Mouse (Mus musculus): ENCODE data around the gene Cacna1a. TPM values are rescaled to one million over a fixed set of nuclear protein-coding genes. Genes with fewer than 3 reads are reported as not detected.

Cacna1a gene
- 1.9 TPM for polyA plus RNA-seq (2014; fragmentation: Illumina TruSeq; extraction: RNeasy Lipid Tissue Mini Kit (QIAGEN cat#74804))

DNA sequence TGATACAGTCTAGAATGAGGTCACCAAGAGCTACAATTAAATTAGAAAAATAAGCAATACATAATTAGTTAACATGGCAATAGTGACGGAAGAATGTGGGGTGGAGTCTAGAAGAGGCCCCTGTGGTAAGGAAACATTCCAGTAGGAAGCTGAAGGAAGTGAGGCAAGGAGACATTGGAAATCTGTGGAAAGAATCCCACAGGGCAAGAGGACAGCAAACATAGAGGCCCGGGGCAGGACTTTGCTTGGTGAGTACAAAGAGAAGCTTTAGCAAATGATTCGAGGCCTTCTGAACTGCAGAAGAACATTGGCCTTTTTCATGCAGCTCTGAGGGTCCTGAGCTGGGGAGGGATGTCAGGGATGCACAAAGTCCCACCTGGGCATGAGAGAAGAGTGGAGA is at the start of gene Cacna1a:
Cacna1a (plus strand) TSS at position 166 of the 400 bp plus-strand sequence.

DNA sequence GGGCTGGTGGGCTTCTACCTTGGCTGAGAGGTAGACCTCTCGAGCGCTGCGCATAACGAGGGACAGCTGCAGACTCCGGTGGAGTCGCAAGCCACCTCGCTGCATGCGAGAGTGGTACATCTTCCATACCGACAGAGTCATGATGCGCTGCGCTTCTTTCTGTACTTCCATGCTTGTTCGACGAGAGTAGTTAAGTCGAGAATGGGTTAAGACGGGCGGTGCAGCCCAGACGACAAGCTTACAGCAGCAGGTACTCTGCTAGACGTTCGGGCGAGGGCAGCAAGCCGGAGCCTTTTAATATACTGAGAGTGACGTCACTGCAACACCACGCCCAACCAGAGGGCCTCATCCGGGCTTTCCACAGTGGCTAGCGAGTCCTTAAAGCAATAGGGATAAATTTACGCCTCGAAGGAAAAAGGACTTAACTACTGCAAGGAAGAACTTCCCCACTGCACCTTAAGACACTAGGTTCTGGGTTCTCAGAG is 274.4 kb downstream of the Cacna1a start, which contains the start of gene Ier2:
Ier2 (minus strand) TSS at position 272 of the 485 bp plus-strand sequence.

DNA sequence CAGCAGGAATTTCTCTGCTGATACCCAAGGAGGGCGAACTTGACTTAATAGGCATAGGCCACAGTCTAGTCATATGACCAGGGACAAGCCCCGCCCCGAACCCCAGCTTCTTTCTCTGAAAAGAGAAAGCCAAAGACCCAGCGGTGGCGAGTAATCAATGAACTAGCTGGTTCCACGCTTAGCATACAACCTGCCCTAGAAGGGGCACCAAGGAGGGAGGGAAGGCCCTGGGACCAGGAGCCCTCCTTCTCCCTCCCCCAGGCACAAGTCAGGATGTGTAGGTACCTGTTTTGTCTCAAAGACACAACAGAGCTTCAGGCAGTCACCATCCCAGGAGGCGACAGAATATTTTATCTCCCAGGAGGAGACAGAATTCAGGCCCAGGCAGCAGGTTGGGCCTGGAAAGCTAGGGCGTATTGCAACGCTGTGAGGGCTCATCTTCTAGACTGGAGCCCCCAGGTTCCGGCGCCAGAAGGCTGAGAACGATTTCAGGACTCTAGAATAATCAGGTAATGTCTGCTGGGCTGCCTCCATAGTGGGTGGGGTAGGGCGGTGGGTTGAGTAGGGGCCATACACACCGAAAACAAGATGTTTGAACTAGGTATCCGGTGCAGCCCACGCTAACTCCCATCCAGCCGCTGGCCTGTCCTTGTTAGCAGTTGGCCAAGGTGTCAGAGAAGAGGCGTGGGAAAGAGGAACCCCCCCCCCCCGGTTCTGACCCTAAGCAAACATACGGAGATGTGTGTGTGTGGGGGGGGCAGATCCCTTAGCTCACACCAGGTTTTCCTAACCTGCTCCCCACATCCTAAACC is 298.2 kb downstream of the Cacna1a start, which contains the start of gene Trmt1:
Trmt1 (plus strand) TSS at position 117 of the 812 bp plus-strand sequence.

DNA sequence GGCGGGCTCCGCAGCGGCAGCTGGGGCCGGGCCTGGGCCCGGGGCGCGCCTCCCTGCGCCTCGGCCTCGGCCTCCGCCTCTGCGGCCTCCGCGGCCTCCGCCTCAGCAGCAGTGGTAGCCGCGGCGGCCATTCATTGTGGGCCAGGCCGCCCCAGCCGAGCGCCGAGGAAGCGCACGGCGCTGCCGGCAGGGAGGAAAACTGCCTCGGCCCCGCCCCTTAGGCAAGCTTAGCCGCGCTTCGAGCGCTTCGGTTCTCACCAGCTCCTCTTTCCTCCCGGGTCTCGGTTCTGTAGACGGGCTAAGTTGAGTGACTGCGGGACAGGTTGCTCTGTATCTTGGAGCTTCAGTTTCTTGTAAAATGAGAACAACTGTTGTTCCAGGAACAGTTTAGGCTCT is 299.5 kb downstream of the Cacna1a start, which contains the start of gene Nacc1:
Nacc1 (minus strand) TSS at position 158 of the 396 bp plus-strand sequence.

Other genes starting within 250 kb of the Cacna1a start
- gene Cc2d1a, start 240.5 kb upstream of the Cacna1a start, polyA plus RNA-seq (2014; fragmentation: Illumina TruSeq; extraction: RNeasy Lipid Tissue Mini Kit (QIAGEN cat#74804)): 0.14 TPM
- not detected for gene 4930432K21Rik, start 240.4 kb upstream of the Cacna1a start, polyA plus RNA-seq (2014; fragmentation: Illumina TruSeq; extraction: RNeasy Lipid Tissue Mini Kit (QIAGEN cat#74804))
- gene Nanos3, start 203.2 kb upstream of the Cacna1a start, polyA plus RNA-seq (2014; fragmentation: Illumina TruSeq; extraction: RNeasy Lipid Tissue Mini Kit (QIAGEN cat#74804)): not detected
- not detected for gene Zswim4, start 151.4 kb upstream of the Cacna1a start, polyA plus RNA-seq (2014; fragmentation: Illumina TruSeq; extraction: RNeasy Lipid Tissue Mini Kit (QIAGEN cat#74804))
- not detected for gene D8Ertd738e, start 138.7 kb upstream of the Cacna1a start, polyA plus RNA-seq (2014; fragmentation: Illumina TruSeq; extraction: RNeasy Lipid Tissue Mini Kit (QIAGEN cat#74804))
- 3.2 TPM for gene Mri1, start 131.1 kb upstream of the Cacna1a start, polyA plus RNA-seq (2014; fragmentation: Illumina TruSeq; extraction: RNeasy Lipid Tissue Mini Kit (QIAGEN cat#74804))
- 2.2 TPM for gene Ccdc130, start 118.1 kb upstream of the Cacna1a start, polyA plus RNA-seq (2014; fragmentation: Illumina TruSeq; extraction: RNeasy Lipid Tissue Mini Kit (QIAGEN cat#74804))